Mouse (Mus musculus) adrenal gland, postnatal 4 days (tissue): ENCODE data around the gene Chchd6. TPM values are rescaled to one million over a fixed set of nuclear protein-coding genes. Genes with fewer than 3 reads are reported as not detected.

Source experiments
- DNase-seq, 2 experiments: peaks; one replicate each; pipeline ENCODE4 v3.0.0; 2021 to 2022; ENCODE audit warnings: low spot score in 2 of 2, mixed read lengths in 2 of 2
- total RNA-seq, 2 experiments: library from RNA; stranded (reverse); gene quantifications; 2 replicates each; pipeline ENCODE4 v1.2.3; 2021

Gene Chchd6
- total RNA-seq, 2 experiments from 2014 or later: 32.9 to 34.8 TPM

- no peak for DNase-seq
These were observed 257.9 kb downstream of the Chchd6 start for GRCm38 (mm10) chr6:89337574-89337973.

- DNase-seq: no peak
These were observed 261.3 kb downstream of the Chchd6 start for GRCm38 (mm10) chr6:89333964-89334702.

Other genes starting within 250 kb of the Chchd6 start
- 10 to 100 TPM; 67.4 to 77.6 TPM for gene Plxna1, start 233.0 kb downstream of the Chchd6 start, total RNA-seq
- 10 to 100 TPM; 17.6 to 18.1 TPM for gene Txnrd3, start 48.3 kb upstream of the Chchd6 start, total RNA-seq
- gene Vmn1r40, start 111.9 kb upstream of the Chchd6 start, total RNA-seq: not detected
- not detected for gene Vmn1r41, start 145.1 kb upstream of the Chchd6 start, total RNA-seq